Mouse (Mus musculus): ENCODE measurements at regions not wholly inside any gene's neighbourhood (a gene's known extent, or its start where the extent isn't known, plus 50 kb on each side); places are given as distances from the start of the nearest gene placed in this dataset.

- peak in 1 of 2 experiments; percentile 5 for DNase-seq (ENCODE audit: low spot score in 2 of 2)
These were observed 56.6 kb upstream of the Serpine2 start for GRCm38 (mm10) chr1:79917426-79918150.

Measured in cerebellum, postnatal 4 days (tissue).